Mouse (Mus musculus): ENCODE measurements around the gene Stmn3.

Stmn3 gene

GRCm38 (mm10) chr2:181286629-181287337 lies 27.5 kb downstream of the Stmn3 start:
- DNase-seq (ENCODE audit: low read depth, low spot score) = no peak

GRCm38 (mm10) chr2:181279968-181280367 lies 34.3 kb downstream of the Stmn3 start:
- DNase-seq (ENCODE audit: low read depth, low spot score) = no peak

GRCm38 (mm10) chr2:181277866-181278265 lies 36.4 kb downstream of the Stmn3 start:
- DNase-seq (ENCODE audit: low read depth, low spot score) = no peak

- DNase-seq (ENCODE audit: low read depth, low spot score) = no peak
These were observed 37.5 kb downstream of the Stmn3 start for GRCm38 (mm10) chr2:181276766-181277165.

GRCm38 (mm10) chr2:181274639-181275038 lies 39.7 kb downstream of the Stmn3 start:
- no peak for DNase-seq (ENCODE audit: low read depth, low spot score)

- no peak for DNase-seq (ENCODE audit: low read depth, low spot score)
These were observed 40.5 kb downstream of the Stmn3 start for GRCm38 (mm10) chr2:181273829-181274228.

GRCm38 (mm10) chr2:181272092-181272491 lies 42.2 kb downstream of the Stmn3 start:
- DNase-seq (ENCODE audit: low read depth, low spot score) = no peak

GRCm38 (mm10) chr2:181266839-181267238 lies 47.5 kb downstream of the Stmn3 start:
- DNase-seq (ENCODE audit: low read depth, low spot score) = no peak
